Mouse (Mus musculus) kidney, postnatal 36 days (tissue): ENCODE results near the gene Rbm33.

Source experiments
- DNase-seq, 2 experiments: peaks; one replicate each; pipeline ENCODE4 v3.0.0; 2021 to 2022; ENCODE audit warnings: mixed read lengths in 2 of 2

Gene Rbm33

DNA sequence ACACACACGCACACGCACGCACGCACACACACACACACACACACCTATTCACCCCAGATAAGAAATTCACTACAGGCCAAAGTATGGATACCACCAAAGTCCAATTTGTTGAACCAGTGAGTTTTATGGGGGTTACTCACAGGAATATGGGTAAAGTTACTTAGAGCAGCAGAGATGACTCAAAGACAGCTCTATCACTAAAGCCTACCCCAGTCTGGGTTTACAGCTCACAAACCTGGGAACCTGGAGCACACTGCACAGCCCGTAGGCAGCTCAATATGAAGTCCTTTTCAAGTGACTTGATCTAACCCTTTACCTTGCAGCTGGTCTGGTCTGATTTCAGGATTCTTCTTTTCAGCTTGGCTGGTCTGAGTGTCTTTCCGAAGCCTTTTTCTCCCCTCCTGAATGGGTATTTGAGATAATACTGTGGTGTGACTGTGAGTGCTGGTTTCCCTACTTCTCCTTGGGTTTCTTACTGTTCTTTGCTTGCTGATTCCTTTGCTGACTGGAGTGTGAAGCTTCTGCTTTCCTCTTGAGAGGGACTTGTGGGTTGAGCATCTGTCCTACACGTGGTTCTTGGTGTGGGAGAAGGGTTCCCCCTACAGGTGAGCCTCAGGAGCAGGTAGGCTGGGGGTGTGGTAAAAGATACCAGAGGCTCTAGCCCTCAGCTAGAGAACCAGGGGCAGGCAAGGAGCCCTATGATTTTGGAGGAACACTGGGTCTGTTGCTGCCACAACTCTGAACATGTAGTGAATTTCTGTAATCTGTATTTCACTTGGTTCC is 12.3 kb downstream of the Rbm33 start:
- peak; percentile 32 to 43 for DNase-seq

DNA sequence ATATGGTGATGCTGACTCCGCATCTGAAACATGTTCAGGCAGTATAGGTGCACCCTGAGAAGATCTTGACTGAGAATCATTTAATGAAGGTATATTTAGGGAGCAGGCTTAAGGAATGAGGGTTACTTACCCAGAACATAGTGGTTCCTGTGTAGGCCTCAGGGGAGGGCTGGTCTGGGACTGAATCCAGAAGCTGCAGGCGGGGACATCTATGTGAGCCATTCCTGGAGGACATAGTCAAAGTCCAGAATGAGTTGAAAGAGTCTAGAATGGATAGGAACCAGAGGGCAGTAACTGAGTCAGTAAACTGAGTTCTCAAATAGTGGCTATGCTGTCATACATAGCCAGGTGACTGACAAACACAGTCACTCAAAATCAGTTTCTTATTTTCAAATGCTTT is 16.8 kb downstream of the Rbm33 start:
- DNase-seq, result peak; percentile 45 to 56

DNA sequence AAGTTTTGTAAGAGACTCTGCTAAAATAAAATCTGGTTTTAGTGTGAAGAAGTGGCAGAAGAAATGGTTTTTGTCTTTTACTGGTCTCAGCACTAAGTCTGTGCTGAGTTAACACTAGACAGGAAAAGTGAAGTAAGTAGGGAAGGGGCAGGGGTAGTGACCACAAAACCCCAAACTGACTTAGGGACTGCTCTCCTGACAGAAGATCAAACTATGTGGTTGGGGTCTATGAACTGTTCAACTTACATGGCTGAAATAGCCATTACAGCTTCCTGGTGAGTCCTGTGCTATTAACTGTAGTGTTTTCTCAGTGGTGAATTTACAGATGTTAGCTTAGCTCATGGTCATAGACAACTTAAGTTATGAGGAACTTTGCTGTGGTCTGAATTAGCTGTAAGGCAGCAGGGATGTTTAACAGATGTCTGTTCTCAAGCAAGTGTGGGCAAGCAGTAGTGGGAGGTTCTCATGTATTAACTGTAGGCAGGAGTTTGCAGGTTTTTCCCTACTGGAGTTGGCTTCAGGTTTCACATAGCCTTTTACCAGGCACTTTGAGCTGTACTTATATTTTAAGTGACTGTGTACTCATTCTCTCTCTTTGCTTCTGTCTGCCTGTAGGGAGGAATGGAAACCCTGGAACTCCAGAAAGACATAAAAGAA is 35.1 kb downstream of the Rbm33 start:
- no peak for DNase-seq

DNA sequence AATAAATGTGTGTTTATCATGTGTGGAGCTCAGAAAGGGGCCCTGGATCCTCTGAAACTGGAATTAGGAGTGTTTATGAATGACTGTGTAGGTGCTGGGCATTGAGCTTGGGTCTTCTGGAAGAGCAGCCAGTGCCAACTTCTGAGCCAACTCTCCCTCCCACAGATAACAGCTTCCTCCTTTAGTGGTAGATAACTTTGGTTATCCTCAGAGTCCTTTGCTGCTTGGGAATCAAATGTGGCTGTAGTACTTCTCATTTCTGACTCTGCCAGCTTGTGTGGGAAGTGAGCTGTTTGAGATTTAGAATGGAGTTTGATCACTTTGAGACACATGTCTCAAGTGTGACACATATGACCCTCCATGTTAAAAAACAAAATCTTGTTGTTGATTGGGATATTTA is 38.7 kb downstream of the Rbm33 start:
- no peak for DNase-seq

DNA sequence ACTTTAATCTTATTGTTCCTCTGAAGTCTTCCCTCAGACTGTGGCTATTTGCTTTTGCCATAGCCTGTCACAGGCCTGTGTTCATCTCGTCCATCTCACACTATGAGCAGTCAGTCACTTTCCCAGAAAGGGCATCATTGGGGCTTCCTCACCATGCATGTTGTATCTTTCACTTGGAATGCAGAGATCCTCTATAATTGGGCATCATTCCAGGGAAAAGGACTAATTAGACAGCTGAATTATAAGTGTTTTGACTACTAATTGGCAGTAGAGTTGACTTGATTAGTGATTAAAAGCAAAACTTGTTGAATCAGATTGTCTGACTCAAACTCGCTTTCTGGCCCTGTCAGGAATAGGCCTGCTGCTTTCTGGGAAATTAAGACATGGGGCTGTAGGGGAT is 43.8 kb downstream of the Rbm33 start:
- DNase-seq, result no peak

DNA sequence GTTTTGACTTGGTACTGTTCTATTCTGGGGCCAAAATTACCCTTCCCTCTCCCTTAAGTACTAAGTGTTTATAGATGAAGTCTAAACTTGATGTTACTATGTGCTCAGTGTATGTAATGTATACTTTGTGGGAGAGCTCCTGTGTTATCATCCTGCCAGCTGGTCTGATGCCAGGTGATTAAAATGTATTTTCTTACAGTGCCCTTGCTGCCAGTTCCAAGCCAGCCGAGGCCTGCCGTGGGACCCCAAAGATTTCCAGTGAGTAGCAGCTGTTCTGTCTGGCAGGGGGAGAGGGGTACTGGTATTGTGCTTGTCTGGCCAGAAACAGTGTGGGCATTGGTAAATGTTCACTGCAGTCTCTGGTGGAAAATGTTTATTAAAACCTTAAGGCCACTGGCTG is 51.1 kb downstream of the Rbm33 start:
- DNase-seq, result no peak

DNA sequence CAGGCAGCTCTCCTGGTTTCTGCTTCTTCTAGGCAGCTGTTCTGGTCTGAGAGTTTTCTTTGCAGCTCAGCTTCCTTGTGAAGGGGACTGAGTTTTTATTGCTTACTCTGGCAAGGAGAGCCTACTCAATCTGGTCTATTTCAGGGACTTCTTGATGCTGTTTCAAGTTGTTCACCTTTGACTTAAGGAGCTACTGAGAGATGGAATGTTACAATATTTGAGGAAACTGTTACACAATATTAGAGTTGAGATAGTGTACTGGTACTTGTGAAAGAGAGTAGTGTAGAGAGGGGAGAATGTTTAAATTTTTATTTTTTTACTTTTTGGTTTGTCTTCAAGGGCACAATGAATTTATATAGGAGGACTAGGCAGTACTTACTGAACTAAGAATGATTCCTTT is 53.9 kb downstream of the Rbm33 start:
- DNase-seq, result no peak

DNA sequence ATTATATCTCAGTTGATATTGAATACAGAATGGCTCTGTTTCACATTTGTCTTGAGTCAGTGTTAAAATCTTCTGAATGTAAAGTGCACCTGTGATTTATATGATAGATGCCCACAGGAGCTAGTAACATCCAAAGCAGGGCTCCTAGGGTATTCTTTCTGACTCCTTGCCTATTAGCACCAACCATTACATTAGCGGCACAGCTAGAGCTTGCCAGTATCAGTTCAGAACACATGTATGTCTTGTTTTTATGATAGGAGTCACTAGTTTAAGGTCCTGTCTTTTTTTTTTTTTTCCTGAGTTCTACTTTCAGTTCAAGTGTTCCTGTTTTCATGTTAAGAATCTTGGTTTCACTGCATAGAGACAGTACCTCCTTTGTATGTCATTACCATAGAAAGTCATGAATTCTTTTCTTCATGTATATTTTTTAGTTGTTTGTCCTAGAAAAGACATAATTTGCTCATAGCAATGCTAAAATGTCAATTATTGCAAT is 55.3 kb downstream of the Rbm33 start:
- DNase-seq, result no peak

DNA sequence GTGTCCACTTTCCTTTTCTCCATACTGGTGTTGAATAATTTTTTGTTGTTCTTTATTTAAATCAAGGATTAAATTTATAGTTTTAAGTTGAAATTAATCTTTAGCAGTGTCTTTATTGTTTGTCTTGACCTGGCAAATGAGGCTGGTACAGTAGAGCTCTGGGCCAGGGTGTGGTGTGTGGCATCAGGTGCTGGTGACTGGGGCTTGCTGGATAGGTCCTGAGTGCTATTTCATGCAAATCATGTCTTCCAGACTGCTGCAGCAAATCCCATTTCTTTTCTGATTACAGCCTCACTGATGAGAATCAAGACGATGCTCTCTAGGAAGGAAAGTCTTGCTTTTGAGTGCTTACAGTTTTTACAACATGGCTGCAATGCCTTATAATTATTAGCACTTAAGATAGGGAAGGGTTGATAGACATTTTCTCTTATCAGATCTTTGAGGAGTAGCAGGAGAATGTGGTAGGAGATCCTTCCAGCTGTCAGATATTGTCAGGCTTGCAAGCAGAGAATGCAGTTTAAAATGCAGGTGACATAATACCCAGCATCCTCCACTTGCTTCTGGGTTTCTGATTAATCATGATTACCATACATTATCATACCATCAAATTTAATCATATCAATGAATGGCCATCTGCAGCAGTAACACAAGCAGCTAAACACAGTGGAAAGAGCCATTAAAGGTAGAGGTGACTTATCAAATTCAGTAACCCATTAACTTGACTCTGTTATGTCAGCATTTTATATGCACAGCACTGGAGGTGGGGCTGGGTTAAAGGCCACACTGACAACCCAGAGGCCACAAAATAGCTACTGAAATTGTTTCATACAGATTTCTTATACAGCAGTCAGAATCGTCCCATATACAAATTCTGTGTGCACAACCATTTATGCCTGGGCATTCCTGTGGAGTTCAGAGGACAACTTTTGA is 56.8 kb downstream of the Rbm33 start:
- DNase-seq, result peak; percentile 23 to 37

DNA sequence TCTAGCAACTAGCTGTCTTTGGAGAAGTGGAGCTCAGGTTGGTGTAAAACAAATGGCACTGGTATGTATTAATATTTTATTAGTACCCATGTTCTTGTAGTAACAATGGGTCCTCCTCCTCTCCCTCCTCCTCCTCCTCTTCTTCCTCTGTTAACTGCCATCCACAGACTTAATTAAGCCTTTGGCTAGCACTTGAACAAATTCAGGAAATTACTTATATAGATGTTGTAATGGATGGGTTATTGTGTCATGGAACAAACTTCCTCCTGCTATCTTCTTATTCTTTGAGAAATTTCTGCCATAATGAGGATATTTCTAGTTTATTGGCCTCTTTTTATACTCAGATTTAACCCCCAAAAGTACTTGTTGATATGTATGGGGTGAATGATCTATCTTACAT is 60.4 kb downstream of the Rbm33 start:
- DNase-seq, result no peak

DNA sequence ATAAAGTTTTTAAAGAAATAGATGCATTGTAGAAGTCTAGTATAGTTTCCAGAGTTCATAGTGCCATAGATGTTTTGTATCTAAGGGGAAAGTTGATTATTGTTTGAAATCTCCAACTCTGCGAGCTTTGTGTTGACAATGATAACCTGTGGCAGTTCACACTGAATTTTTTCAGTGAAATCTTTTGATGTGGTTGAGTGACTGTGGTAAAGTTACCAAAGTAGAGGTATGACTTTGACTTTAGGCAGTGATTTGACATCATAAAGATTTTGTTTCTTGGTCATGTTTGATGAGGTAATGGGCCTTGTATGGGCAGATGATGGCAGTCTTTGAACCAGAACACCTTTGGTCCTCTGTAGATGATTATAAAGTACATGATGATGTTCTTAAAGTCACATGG is 65.4 kb downstream of the Rbm33 start:
- no peak for DNase-seq

DNA sequence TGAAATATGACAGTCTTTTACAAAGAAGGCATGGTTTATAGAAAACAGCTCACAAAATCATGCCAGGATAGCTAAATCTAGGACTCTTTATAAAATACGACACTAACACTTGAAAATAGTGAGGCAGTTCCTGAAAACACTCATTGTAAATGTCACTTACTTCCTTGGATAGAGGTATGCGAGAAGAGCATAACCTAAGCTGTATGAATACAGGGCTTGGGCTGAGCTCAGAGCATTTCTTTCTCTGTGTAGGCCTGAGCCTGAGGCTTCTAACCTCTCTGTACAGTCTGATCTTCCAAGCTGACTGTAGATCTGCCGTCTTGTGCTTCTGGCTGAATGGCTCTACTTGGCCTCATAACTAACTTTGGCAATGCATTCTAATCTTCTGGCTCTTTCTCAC is 69.9 kb downstream of the Rbm33 start:
- DNase-seq, result no peak

DNA sequence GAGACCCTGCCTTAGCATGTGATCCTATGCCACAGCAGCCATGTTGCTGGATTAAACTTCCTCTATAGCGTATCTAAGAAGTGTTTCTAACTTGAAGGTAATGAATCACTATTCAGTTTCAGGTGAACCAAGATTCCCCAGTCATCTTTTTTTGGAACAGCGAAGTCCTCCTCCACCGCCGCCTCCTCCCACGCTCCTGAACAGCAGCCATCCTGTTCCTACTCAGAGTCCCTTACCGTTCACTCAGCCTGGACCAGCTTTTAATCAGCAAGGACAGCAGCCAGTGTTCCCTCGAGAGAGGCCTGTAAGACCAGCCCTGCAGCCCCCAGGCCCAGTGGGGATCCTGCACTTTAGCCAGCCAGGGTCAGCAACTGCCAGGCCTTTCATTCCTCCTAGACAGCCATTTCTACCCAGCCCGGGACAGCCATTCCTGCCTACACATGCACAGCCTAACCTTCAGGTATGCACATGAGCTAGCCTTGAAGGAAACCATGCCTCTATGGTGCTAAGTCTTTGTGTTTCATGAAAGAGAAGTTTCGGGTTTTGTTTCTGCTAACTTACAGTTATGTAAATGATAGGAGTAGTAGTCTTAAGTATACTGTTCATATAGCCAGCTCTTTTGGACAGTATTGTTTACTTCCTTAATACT is 70.7 kb downstream of the Rbm33 start:
- no peak for DNase-seq

DNA sequence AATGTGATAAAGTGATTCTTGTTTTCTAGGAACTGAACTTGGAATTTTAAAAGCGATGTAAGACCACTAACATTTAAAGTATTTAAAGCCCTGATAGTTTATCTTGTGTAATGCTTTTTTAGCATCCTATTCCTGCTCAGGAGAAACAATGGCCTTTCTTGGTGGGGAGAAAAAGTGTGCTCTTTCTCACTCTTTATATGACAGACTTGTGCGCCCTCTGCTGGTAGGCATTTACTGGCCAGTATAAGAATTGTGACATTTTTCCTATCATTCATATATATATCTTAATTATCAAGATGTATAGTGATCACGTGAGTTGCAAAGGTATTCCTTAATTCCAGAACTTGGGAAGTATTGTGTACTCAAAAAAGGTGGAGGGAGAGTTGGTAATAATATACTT is 71.3 kb downstream of the Rbm33 start:
- peak; percentile 56 to 89 for DNase-seq

DNA sequence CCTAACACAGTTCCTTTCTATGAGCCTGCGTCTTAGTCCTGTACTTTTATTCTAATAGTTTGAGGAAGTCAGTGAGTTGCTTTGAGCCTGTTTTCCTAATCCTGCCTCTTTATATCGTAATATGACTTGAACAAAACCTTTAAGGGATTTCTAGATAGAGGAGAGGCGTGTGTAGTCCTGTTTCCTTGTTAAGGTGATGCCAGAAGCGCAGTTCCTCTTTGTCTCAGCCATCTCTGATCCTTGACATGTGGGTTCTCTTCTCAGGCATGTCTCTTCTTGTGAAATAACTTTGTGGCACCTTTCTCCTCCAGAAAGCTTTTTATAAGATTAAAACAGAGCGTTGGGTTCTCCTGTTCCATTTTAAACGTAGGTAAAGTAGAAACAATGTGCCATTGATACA is 73.3 kb downstream of the Rbm33 start:
- no peak for DNase-seq

DNA sequence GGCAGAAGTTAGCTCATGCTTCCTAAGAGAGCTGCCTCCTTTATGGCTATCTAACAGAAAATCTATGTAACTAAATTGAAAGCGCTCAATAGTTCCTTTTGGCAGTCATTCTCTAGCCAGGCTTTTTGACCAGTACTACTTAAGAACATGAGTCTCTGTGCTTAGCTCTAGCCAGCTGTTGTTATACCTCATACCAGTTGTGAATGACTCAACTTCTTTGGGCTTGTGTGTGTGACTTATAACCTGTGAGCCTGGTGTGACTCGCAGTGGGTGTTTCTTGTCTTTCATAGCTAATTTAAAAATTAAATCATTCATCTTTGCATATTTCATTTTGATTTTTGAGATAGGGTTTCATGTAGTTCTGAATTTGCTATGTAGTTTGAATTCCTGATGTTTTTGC is 80.4 kb downstream of the Rbm33 start:
- DNase-seq, result no peak

DNA sequence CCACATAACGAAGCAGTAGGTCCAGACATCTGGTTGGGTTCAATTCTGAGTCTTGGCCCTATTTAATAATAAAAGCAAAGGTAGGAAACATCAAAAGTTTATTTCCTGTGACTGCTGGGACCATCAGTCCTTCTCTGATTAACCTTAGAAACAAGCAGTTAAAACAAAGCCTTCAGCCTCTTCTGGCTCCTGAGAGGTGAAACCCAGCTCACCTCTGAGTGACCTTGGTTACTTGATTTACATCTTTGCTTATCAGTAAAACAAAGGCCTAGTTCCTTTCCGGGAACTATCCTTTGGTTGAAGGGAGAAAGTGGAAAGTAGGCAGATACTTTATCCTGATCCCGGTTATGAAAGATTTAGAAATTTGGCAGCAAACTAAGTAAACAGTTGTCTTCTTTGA is 81.8 kb downstream of the Rbm33 start:
- DNase-seq, result no peak

DNA sequence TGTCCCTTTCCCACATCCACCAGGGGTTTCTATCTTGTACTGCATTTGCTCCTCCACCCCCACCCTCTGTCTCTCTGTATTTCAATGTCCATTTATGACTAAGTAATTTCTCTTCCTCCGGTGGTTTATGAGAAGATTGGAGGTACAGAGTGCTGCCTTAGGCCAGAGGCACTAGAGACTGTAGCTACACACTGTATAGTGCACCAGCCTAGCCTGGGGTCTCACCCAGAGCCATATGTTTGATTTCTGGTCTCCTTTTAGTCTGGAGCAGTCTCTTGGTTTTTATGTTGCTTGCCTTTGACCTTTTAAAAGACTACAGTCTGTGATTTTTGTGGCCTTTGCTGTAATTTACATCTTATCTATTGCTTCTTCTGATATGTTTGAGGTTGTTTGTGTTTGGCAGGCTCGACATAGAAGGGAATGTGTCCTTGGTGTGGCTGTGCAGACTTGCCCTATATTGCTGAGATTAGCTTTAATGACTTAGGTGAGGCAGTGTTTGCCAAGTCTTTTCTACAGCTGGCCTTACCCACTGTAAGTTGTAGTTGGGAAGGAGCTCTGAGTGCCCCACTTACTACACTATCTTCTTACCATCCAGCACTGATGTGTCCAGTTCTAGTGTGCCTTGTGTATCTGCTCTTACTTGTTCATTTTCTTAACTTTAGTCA is 82.7 kb downstream of the Rbm33 start:
- DNase-seq, result no peak

DNA sequence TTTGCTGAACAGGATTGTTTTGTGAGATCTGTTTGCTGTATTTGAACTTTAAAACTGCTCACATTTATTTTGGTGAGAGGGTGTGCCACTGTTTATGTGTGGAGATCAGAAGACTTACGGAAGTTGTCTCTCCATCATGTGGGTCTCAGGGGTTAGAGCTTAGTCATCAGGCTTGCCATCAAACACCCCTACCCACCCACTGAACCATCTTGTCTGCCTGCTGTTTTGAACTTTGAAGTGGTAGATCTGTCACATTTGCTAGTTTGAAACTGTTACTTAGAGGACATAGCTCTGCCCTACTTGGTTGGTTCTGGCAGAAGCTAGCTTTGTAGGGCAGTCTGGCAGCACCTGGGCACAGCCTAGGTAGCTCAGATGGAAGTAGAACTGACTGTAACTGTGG is 85.8 kb downstream of the Rbm33 start:
- DNase-seq, result no peak

DNA sequence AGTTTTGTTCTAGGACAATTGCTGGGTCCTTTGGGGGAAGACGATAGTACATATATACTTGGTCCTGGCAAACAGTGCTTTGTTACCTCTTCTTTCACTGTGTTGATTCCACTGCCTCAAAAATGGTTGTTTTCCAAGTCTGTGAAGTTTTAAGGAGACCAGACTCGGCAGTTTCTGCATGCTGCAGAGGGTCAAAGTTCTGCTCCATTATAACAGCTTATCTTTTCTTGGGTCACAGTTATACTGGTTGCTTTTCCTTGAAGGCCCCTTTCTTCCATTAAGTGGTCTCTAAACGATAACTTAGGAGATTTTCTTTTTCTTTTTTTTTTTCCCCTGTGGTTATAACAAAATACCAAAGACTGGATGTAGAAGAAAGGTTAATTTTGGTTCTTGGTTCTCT is 89.7 kb downstream of the Rbm33 start:
- DNase-seq, result peak in 1 of 2 experiments; percentile 6

DNA sequence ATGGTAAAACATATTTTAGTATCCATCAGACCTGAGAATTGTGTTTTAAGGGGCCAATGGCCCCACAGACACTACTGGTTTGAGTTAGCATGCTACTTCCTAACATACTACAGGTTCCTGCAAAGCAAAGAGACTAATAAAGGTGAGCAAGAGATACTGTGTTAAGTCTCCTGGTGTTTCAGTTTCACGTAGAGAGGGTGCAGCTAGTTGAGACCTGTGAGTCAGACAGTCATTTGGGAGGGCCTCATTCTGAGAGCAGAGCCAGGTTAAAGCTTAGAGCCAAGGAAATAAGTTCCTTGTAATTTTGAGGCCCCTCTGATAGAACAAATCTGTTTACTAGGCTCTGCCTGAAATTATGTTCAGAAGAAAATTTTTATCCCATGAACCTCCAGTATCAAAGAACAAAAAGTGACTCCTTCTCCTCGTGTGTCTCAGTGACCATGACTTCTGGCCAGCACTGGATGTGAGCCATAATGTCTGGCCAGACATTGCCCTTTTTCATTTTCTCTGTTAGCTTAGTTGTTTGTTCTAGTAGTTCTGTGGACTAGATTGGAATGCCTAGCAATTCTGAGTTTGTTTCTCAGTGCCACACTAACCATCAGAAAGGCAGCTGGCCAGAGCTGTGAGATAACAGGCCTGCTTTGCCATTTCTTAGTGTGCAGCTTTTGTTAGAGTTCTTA is 95.2 kb downstream of the Rbm33 start:
- no peak for DNase-seq

DNA sequence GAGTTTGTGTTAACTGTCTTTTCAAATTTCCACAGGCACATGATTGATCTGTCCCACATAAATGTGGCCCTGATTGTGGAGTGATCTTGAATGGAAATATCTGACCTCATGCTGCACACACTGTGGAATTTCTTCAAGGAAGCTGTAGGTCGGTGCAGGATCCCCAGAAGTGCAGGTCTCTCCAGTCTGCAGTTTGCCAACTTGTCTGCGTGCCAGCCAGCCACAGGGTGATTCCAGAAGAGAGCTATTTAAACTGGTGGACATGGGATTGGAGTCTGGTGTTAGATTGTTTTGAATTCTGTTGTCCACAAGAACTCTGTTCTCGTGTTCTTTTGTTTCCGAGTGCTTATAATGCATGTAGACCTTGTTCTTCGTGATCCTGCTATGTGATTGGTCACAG is 96.6 kb downstream of the Rbm33 start:
- no peak for DNase-seq
